Mouse (Mus musculus) liver, embryonic 15.5 days (tissue): ENCODE measurements around the gene Endov. TPM values are rescaled to one million over a fixed set of nuclear protein-coding genes. Genes with fewer than 3 reads are reported as not detected.

Experiments
- ATAC-seq: fragments of 200-750 bp; cut with Nextera tagmentation; 2 replicates; pipeline ENCODE4 v1.8.0; 2017; ENCODE audit warnings: moderate number of reproducible peaks, mild to moderate bottlenecking, moderate library complexity; ENCODE audit not compliant: insufficient read depth
- H3K27ac ChIP-seq: fragments of 300-500 bp; sonication (generic); replicated peaks from 2 replicates; pipeline ENCODE4 v1.5.1; 2015; ENCODE audit warnings: mild to moderate bottlenecking, inconsistent platforms
- H3K27me3 ChIP-seq: fragments of 300-500 bp; sonication (generic); 2 replicates; pipeline ENCODE4 v1.6.1; 2015; ENCODE audit warnings: mild to moderate bottlenecking, inconsistent platforms
- H3K36me3 ChIP-seq: fragments of 300-500 bp; sonication (generic); replicated peaks from 2 replicates; pipeline ENCODE4 v1.6.1; 2015; ENCODE audit warnings: moderate library complexity, mild to moderate bottlenecking, inconsistent platforms
- H3K4me1 ChIP-seq: fragments of 300-500 bp; sonication (generic); replicated peaks from 2 replicates; pipeline ENCODE4 v1.6.1; 2015; ENCODE audit warnings: inconsistent platforms
- H3K4me2 ChIP-seq: fragments of 300-500 bp; sonication (generic); 2 replicates; pipeline ENCODE4 v1.6.1; 2015; ENCODE audit warnings: moderate library complexity, mild to moderate bottlenecking, inconsistent platforms
- H3K4me3 ChIP-seq: fragments of 300-500 bp; sonication (generic); replicated peaks from 2 replicates; pipeline ENCODE4 v1.5.1; 2015; ENCODE audit warnings: mild to moderate bottlenecking, inconsistent platforms
- H3K9ac ChIP-seq: fragments of 300-500 bp; sonication (generic); 2 replicates; pipeline ENCODE4 v1.6.1; 2015; ENCODE audit warnings: moderate library complexity, mild to moderate bottlenecking, inconsistent platforms
- H3K9me3 ChIP-seq: fragments of 300-500 bp; sonication (generic); replicated peaks from 2 replicates; pipeline ENCODE4 v1.6.1; 2016; ENCODE audit warnings: inconsistent platforms
- WGBS: fragments of 180-500 bp; shearing (Covaris S2); methylation state at CpG from one replicate; pipeline ENCODE4 v1.1.7; 2015; ENCODE audit warnings: mixed read lengths; ENCODE audit not compliant: insufficient replicate concordance; 5-methylcytosine and 5-hydroxymethylcytosine counted together
- polyA plus RNA-seq: library from polyadenylated mRNA; unstranded; fragments of >200 nt; fragmentation: Nextera tagmentation; extraction: Ambion mirVana; gene quantifications from 2 replicates; pipeline ENCODE4 v1.2.1, GENCODE M21; 2015

The Endov gene
- polyA plus RNA-seq, 1 experiment from 2014 or later: 5.8 TPM

GRCm38 (mm10) chr11:119547183-119547921 lies 56.2 kb downstream of the Endov start, which contains the start of gene Nptx1:
Nptx1 (minus strand) TSS chr11:119547753.
- H3K4me3 ChIP-seq: peak within 1 kb of the TSS; percentile 42
- H3K4me1 ChIP-seq: peaks cover 32% of the 10 kb centered on the region
- H3K9me3 ChIP-seq: no peaks in the 10 kb centered on the region
- H3K36me3 ChIP-seq: no peaks in the 10 kb centered on the region
- H3K4me2 ChIP-seq: peak within 1 kb of the TSS; percentile 70
- WGBS: under 1% methylated on average over 88 of the region's 90 CpGs
- H3K27ac ChIP-seq: no peak within 1 kb of the TSS
- H3K9ac ChIP-seq: no peak within 1 kb of the TSS
- peaks cover 100% of the 10 kb centered on the region for H3K27me3 ChIP-seq
- no peak for ATAC-seq

DNA sequence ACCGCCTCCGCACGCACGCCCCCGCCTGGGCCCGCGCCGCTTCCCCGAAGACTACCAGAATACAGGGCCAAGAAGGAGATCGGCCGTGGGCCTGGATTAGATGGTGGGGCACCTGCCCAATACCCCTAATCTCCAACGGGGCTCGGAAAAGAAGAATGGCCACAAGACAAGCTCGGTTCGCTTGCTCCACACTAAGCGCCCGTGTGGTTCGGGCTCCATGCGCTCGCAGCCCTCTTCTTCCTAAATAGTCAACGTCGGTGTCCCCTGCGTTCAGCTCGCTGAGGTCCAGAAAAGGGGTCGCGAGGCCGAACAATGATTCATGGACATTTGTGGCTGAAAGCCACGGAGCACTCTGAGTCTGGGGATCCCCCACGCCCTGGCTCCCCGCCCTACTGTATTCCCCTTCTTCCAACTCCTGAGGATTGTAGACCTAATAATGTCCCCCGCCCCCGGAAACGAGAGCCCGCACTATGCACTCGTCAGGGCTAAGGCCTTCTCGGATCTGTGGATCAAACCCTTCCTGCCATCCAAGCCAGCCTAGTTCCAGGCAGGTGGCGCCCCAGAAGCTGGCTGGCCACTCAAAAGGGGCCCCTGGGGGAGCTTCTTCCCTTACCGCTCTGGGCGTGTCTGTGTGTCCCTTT lies 56.9 kb downstream of the Endov start:
- H3K27me3 ChIP-seq: peaks cover 100% of the 10 kb centered on the region
- no peak overlapping the region for H3K27ac ChIP-seq
- H3K4me1 ChIP-seq: peaks cover 37% of the 10 kb centered on the region
- H3K4me3 ChIP-seq: peak overlapping the region; percentile 42
- no peaks in the 10 kb centered on the region for H3K9me3 ChIP-seq
- under 1% methylated on average over 39 of the region's 39 CpGs for WGBS
- H3K36me3 ChIP-seq: no peaks in the 10 kb centered on the region
- ATAC-seq: no peak
- H3K4me2 ChIP-seq: peak overlapping the region; percentile 70
- H3K9ac ChIP-seq: no peak overlapping the region

DNA sequence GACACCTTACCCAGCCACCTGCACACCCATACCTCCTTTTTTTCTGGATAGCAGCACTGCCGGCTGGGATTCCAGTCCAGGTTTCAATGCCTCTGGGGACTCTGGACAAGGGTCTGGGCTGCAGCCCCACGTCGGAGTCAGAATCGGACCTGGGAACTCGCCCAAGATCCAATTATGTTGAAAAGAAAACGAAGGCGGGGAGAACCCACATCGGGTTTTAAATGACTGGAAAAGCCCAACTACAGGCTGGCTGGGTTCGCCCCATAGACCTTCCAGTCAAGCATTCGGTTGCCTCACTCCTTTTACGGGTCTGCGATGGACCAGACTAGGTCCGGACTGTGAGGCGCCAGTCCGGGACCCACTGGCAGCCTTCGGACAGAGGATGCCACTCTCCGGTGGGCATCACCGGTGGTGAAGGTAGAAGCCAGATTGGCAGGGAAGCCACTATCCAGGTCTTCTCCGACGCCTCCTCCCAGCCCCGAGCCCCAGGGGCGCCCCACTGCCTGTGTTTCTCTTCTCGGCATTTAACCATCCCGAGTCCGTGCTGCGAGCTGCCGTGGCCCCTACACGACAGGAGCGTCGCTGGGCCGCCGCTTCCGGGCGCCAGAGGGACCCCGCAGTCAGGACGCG lies 57.7 kb downstream of the Endov start:
- H3K36me3 ChIP-seq: no peaks in the 10 kb centered on the region
- no peaks in the 10 kb centered on the region for H3K9me3 ChIP-seq
- no peak overlapping the region for H3K9ac ChIP-seq
- ATAC-seq: no peak
- H3K4me2 ChIP-seq: peak overlapping the region; percentile 70
- peak overlapping the region; percentile 42 for H3K4me3 ChIP-seq
- H3K27me3 ChIP-seq: peaks cover 98% of the 10 kb centered on the region
- 3% methylated on average over 37 of the region's 37 CpGs for WGBS
- no peak overlapping the region for H3K27ac ChIP-seq
- peaks cover 37% of the 10 kb centered on the region for H3K4me1 ChIP-seq

DNA sequence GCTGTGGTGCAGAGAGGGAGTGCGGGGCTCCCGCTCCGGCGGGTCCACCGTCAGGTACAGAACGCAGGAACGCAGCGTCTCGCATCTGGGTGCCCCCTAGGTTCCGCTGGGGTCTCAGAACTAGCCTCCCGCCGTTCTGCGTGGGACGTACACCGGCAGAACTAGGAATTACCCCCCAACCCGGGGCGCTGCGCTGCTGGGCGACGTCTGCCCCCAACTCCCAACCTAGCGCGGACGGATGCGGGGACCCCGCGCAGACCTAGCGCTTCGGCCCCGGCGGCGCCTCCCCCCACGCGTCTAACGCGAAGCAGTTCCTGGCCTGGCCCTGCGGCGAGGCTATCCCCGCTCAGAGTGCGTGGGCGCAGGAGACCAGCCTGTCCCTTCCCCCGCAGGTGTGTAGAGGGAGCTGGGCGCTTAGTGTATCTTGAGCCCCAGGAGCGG lies 58.2 kb downstream of the Endov start:
- H3K4me3 ChIP-seq: peak overlapping the region; percentile 42
- WGBS: 1% methylated on average over 43 of the region's 43 CpGs
- no peak for ATAC-seq
- H3K36me3 ChIP-seq: no peaks in the 10 kb centered on the region
- no peaks in the 10 kb centered on the region for H3K9me3 ChIP-seq
- H3K27me3 ChIP-seq: peaks cover 96% of the 10 kb centered on the region
- H3K4me1 ChIP-seq: peaks cover 37% of the 10 kb centered on the region
- no peak overlapping the region for H3K27ac ChIP-seq
- H3K4me2 ChIP-seq: peak overlapping the region; percentile 70
- H3K9ac ChIP-seq: no peak overlapping the region

GRCm38 (mm10) chr11:119550546-119551335 lies 59.6 kb downstream of the Endov start:
- Histone ChIP-seq H3K4me3 (no peak overlapping the region), H3K27ac (no peak overlapping the region), H3K4me2 (no peak overlapping the region), H3K9ac (no peak overlapping the region), H3K9me3 (no peaks in the 10 kb centered on the region), H3K4me1 (peaks cover 37% of the 10 kb centered on the region), H3K27me3 (peaks cover 95% of the 10 kb centered on the region), H3K36me3 (no peaks in the 10 kb centered on the region)
- no peak for ATAC-seq
- WGBS: 45% methylated on average over 10 of the region's 10 CpGs

GRCm38 (mm10) chr11:119551468-119551867 lies 60.3 kb downstream of the Endov start:
- Histone ChIP-seq H3K9ac (no peak overlapping the region), H3K4me2 (no peak overlapping the region), H3K9me3 (no peaks in the 10 kb centered on the region), H3K4me1 (peaks cover 37% of the 10 kb centered on the region), H3K27ac (no peak overlapping the region), H3K4me3 (no peak overlapping the region), H3K36me3 (no peaks in the 10 kb centered on the region), H3K27me3 (peaks cover 95% of the 10 kb centered on the region)
- no peak for ATAC-seq
- WGBS: 48% methylated on average over 3 of the region's 3 CpGs

DNA sequence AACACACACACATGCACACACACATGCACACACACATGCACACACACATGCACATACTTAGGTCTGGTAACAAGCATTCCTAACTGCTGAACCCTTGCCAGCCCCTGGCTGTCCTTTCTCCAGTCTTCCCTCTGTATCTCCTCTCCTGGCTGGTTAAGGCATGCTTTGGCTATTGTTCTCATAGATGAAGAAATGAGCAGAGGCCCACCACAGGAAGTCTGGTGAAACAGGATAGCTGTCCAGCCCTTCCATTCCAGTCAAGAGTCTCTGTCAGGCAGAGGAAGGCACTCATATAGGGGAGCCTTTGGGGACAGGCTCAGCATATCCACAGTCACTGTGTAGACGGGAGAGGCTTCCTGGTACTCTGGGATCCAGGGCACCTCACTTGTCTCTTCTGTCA lies 61.2 kb downstream of the Endov start:
- Histone ChIP-seq H3K4me3 (no peak overlapping the region), H3K27me3 (peaks cover 94% of the 10 kb centered on the region), H3K27ac (no peak overlapping the region), H3K9ac (no peak overlapping the region), H3K4me2 (no peak overlapping the region), H3K36me3 (no peaks in the 10 kb centered on the region), H3K4me1 (peaks cover 29% of the 10 kb centered on the region), H3K9me3 (no peaks in the 10 kb centered on the region)
- no peak for ATAC-seq
- 20% methylated on average over 1 of the region's 1 CpGs for WGBS

GRCm38 (mm10) chr11:119552902-119553802 lies 62.0 kb downstream of the Endov start:
- H3K36me3 ChIP-seq: no peaks in the 10 kb centered on the region
- peaks cover 20% of the 10 kb centered on the region for H3K4me1 ChIP-seq
- ATAC-seq: no peak
- H3K9me3 ChIP-seq: no peaks in the 10 kb centered on the region
- no peak overlapping the region for H3K9ac ChIP-seq
- peaks cover 93% of the 10 kb centered on the region for H3K27me3 ChIP-seq
- WGBS: 44% methylated on average over 9 of the region's 9 CpGs
- H3K4me3 ChIP-seq: no peak overlapping the region
- H3K4me2 ChIP-seq: no peak overlapping the region
- H3K27ac ChIP-seq: no peak overlapping the region

DNA sequence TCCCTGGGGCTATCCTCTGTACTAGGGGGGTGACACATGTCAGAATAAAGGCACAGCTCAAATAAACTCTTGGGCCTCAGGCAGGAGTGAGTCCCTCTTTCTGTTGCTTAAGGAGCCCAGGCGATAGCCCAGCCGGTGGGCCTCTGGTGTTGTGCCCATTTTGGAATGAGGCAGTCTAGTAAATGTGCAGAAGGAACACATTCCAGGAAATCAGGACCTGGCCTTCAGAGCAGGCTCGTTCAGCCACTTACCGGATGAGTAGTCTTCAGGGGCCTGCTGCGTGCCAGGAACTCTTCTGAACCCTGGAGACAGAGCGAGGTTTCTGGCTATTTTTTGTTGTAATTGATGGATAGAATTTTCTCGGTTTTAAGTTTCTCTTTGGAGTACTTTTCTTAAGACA lies 63.6 kb downstream of the Endov start:
- peaks cover 89% of the 10 kb centered on the region for H3K27me3 ChIP-seq
- 65% methylated on average over 7 of the region's 7 CpGs for WGBS
- no peak for ATAC-seq
- H3K27ac ChIP-seq: no peak overlapping the region
- H3K9ac ChIP-seq: no peak overlapping the region
- H3K4me2 ChIP-seq: no peak overlapping the region
- no peaks in the 10 kb centered on the region for H3K36me3 ChIP-seq
- no peak overlapping the region for H3K4me3 ChIP-seq
- peaks cover 5% of the 10 kb centered on the region; the same call in 1 of the 2 replicates for H3K4me1 ChIP-seq
- no peaks in the 10 kb centered on the region for H3K9me3 ChIP-seq

DNA sequence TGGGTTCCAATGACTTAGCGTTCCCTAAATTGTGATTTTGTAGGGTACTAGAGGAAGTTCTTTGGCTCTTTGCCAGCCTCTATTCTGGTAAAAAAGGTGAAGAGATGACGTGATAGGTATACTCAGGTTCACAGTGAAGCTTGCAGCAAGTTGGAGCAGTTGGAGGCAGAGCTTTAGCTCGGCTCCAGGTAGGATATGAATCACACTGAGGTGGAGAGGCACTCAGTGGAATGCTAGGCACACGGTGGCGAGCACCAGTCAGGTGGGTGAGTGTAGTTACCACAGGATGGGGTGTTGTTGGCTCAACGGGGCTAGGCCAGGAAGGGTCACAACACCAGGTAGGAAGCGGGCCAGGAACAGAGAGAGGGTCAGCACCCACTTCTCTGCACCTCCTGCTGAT lies 64.0 kb downstream of the Endov start:
- Histone ChIP-seq H3K4me3 (no peak overlapping the region), H3K4me1 (peaks cover 5% of the 10 kb centered on the region; the same call in 1 of the 2 replicates), H3K9ac (no peak overlapping the region), H3K27ac (no peak overlapping the region), H3K9me3 (no peaks in the 10 kb centered on the region), H3K36me3 (no peaks in the 10 kb centered on the region), H3K4me2 (no peak overlapping the region), H3K27me3 (peaks cover 89% of the 10 kb centered on the region)
- no peak for ATAC-seq
- 58% methylated on average over 7 of the region's 7 CpGs for WGBS
